Mouse (Mus musculus) kidney, adult 2 months (tissue): Measurements from ENCODE around the gene Defb23.

Experiments
- CTCF ChIP-seq: fragments of 200-500 bp; conservative IDR thresholded peaks from 2 replicates; pipeline ENCODE4 v1.5.1; 2011; ENCODE audit warnings: low read depth, mild to moderate bottlenecking, control low read depth, low read length, moderate library complexity, mixed read lengths; ENCODE audit not compliant: insufficient read depth, insufficient read length
- POLR2A ChIP-seq: fragments of 200-500 bp; IDR thresholded peaks from one replicate; pipeline ENCODE4 v1.6.1; 2011; ENCODE audit warnings: low read depth, low read length, control low read depth

GRCm38 (mm10) chr2:152500204-152500862, 35.9 kb upstream of the Defb23 start:
- TF ChIP-seq POLR2A (no peak), CTCF (no peak)
